In genomic region chr19:6204265-6204664, GRCm38 (mm10) we compare ENCODE assay signal across 19 mouse cellular contexts. TPM values are rescaled to one million over a fixed set of nuclear protein-coding genes. Genes with fewer than 3 reads are reported as not detected.
"Had no signal": no experiment of that assay in that cellular context is flagged by ENCODE, and none has a peak within 500 bp of the region (broad histone marks: within the 10 kb centered on the region; RNA-seq: fewer than 3 reads in every experiment).

No protein-coding gene starts in this region.

- H3K9me3 ChIP-seq: neural tube, embryonic 13.5 days; neural tube, embryonic 15.5 days; stomach, embryonic 15.5 days had no signal

- H3K4me1 ChIP-seq: neural tube, embryonic 13.5 days; neural tube, embryonic 15.5 days; stomach, embryonic 15.5 days had no signal

- H3K36me3 ChIP-seq: neural tube, embryonic 13.5 days; neural tube, embryonic 15.5 days; stomach, embryonic 15.5 days had no signal

- H3K9ac ChIP-seq: neural tube, embryonic 13.5 days; neural tube, embryonic 15.5 days; stomach, embryonic 15.5 days had no signal

- H3K27me3 ChIP-seq: neural tube, embryonic 13.5 days; neural tube, embryonic 15.5 days; stomach, embryonic 15.5 days had no signal

- H3K4me3 ChIP-seq: neural tube, embryonic 13.5 days; neural tube, embryonic 15.5 days; stomach, embryonic 15.5 days had no signal

- DNase-seq: retina, postnatal 1 day; right cerebral cortex, adult 18-20 months; right cerebral cortex, postnatal 14 days; right cerebral cortex, postnatal 25 days; right cerebral cortex, postnatal 4 days; spleen, adult 18-20 months; thymus, adult 18-20 months; thymus, adult 2 months; thymus, postnatal 14 days; thymus, postnatal 25 days; thymus, postnatal 36 days; thymus, postnatal 4 days had no signal

- H3K4me2 ChIP-seq: neural tube, embryonic 13.5 days; neural tube, embryonic 15.5 days; stomach, embryonic 15.5 days had no signal

- H3K27ac ChIP-seq: neural tube, embryonic 13.5 days; neural tube, embryonic 15.5 days; stomach, embryonic 15.5 days had no signal

RNA-seq across cellular contexts. Expression of gene Majin, which starts 20.1 kb away (rescaled TPM):
- total RNA-seq: neutrophil, adult 5-6 weeks had no signal
- polyA plus RNA-seq: neural tube, embryonic 13.5 days; neural tube, embryonic 15.5 days; stomach, embryonic 14.5 days; stomach, embryonic 15.5 days; stomach, embryonic 16.5 days had no signal

RNA-seq across cellular contexts. Expression of gene Gpha2, which starts 21.9 kb away (rescaled TPM):
- total RNA-seq: neutrophil, adult 5-6 weeks had no signal
- polyA plus RNA-seq: neural tube, embryonic 13.5 days; neural tube, embryonic 14.5 days; neural tube, embryonic 15.5 days had no signal
